Mouse (Mus musculus) intestine, postnatal 0 days (tissue): ENCODE measurements around the gene Ep400. TPM values are rescaled to one million over a fixed set of nuclear protein-coding genes. Genes with fewer than 3 reads are reported as not detected.

Source experiments
- ATAC-seq: fragments of 200-750 bp; cut with Nextera tagmentation; 2 replicates; pipeline ENCODE4 v1.8.0; 2017; ENCODE audit warnings: mild to moderate bottlenecking, moderate TSS enrichment, moderate library complexity
- H3K27ac ChIP-seq: fragments of 300-500 bp; sonication (generic); 2 replicates; pipeline ENCODE4 v1.5.1; 2014; ENCODE audit warnings: mild to moderate bottlenecking, low read depth, low read length, moderate library complexity
- H3K27me3 ChIP-seq: fragments of 300-500 bp; sonication (generic); replicated peaks from 2 replicates; pipeline ENCODE4 v1.6.1; 2014; ENCODE audit warnings: low read length, mixed read lengths; ENCODE audit not compliant: control insufficient read depth, insufficient read depth
- H3K36me3 ChIP-seq: fragments of 300-500 bp; sonication (generic); 2 replicates; pipeline ENCODE4 v1.6.1; 2014; ENCODE audit warnings: mild to moderate bottlenecking, moderate library complexity; ENCODE audit not compliant: control insufficient read depth, insufficient read depth
- H3K4me1 ChIP-seq: fragments of 300-500 bp; sonication (generic); replicated peaks from 2 replicates; pipeline ENCODE4 v1.6.1; 2014; ENCODE audit warnings: antibody characterized with exemption, low read length, mixed read lengths; ENCODE audit not compliant: control insufficient read depth, insufficient read depth
- H3K4me2 ChIP-seq: fragments of 300-500 bp; sonication (generic); replicated peaks from 2 replicates; pipeline ENCODE4 v1.6.1; 2014; ENCODE audit warnings: low read depth, mild to moderate bottlenecking, moderate library complexity
- H3K4me3 ChIP-seq: fragments of 300-500 bp; sonication (generic); 2 replicates; pipeline ENCODE4 v1.5.1; 2014; ENCODE audit warnings: low read depth, low read length
- H3K9ac ChIP-seq: fragments of 300-500 bp; sonication (generic); 2 replicates; pipeline ENCODE4 v1.6.1; 2014; ENCODE audit warnings: mild to moderate bottlenecking, low read depth, low read length
- H3K9me3 ChIP-seq: fragments of 300-500 bp; sonication (generic); 2 replicates; pipeline ENCODE4 v1.6.1; 2016; ENCODE audit warnings: mixed run types; ENCODE audit not compliant: control insufficient read depth
- CTCF ChIP-seq: sonication (generic); IDR thresholded peaks from 2 replicates; pipeline ENCODE4 v1.5.1; 2016; ENCODE audit warnings: low read depth, mild to moderate bottlenecking, control low read depth, antibody characterized with exemption, moderate library complexity
- WGBS: fragments of 180-500 bp; shearing (Covaris S2); extraction: QIAGEN DNeasy Blood & Tissue Kit; methylation state at CpG from one replicate; pipeline ENCODE4 v1.1.7; 2014; 5-methylcytosine and 5-hydroxymethylcytosine counted together
- microRNA-seq: library from miRNA; unstranded; fragments of <30 nt; microRNA quantifications from one replicate; pipeline ENCODE4, GENCODE M21; 2016
- polyA plus RNA-seq: library from polyadenylated mRNA; unstranded; fragments of >200 nt; fragmentation: Nextera tagmentation; extraction: Ambion mirVana; gene quantifications from 2 replicates; pipeline ENCODE4 v1.2.1, GENCODE M21; 2015

The Ep400 gene
- polyA plus RNA-seq, 1 experiment from 2014 or later = 13.1 TPM

GRCm38 (mm10) chr5:110624319-110624718 is 146.2 kb downstream of the Ep400 start:
- 80% methylated on average over 2 of the region's 2 CpGs for WGBS
- Histone ChIP-seq H3K4me3 (no peak overlapping the region), H3K36me3 (no peaks in the 10 kb centered on the region), H3K27me3 (no peaks in the 10 kb centered on the region), H3K27ac (no peak overlapping the region), H3K4me1 (no peaks in the 10 kb centered on the region), H3K4me2 (no peak overlapping the region), H3K9me3 (no peaks in the 10 kb centered on the region), H3K9ac (no peak overlapping the region)
- no peak for TF ChIP-seq CTCF
- no peak for ATAC-seq

GRCm38 (mm10) chr5:110619226-110619625 is 151.3 kb downstream of the Ep400 start:
- Histone ChIP-seq H3K9ac (no peak overlapping the region), H3K27me3 (no peaks in the 10 kb centered on the region), H3K4me2 (no peak overlapping the region), H3K27ac (no peak overlapping the region), H3K9me3 (no peaks in the 10 kb centered on the region), H3K4me3 (no peak overlapping the region), H3K4me1 (no peaks in the 10 kb centered on the region), H3K36me3 (no peaks in the 10 kb centered on the region)
- ATAC-seq = no peak
- TF ChIP-seq CTCF = no peak
- 83% methylated on average over 6 of the region's 6 CpGs for WGBS

Small RNA genes within 50 kb of the gene (microRNA-seq; reads per million reads assigned to microRNA genes)
- 1.6 reads per million for gene Mir7026

Other genes with a start within 250 kb of the Ep400 start
- gene Galnt9, start 226.4 kb downstream of the Ep400 start, polyA plus RNA-seq = 0.24 and 0.31 TPM in 2 replicates
- gene Noc4l, start 117.3 kb downstream of the Ep400 start, polyA plus RNA-seq = 15.8 and 17.2 TPM in 2 replicates
- gene Ddx51, start 117.3 kb downstream of the Ep400 start, polyA plus RNA-seq = 4.9 and 6.9 TPM in 2 replicates
- 30.5 and 32.1 TPM in 2 replicates for gene Pus1, start 9.9 kb upstream of the Ep400 start, polyA plus RNA-seq
- gene Ulk1, start 39.4 kb upstream of the Ep400 start, polyA plus RNA-seq = 6.0 and 6.4 TPM in 2 replicates
- gene Hscb, start 69.1 kb upstream of the Ep400 start, polyA plus RNA-seq = 50.0 and 52.2 TPM in 2 replicates
- gene Chek2, start 69.3 kb upstream of the Ep400 start, polyA plus RNA-seq = 10.5 and 12.2 TPM in 2 replicates
- gene Ttc28, start 109.1 kb upstream of the Ep400 start, polyA plus RNA-seq = 2.9 and 3.4 TPM in 2 replicates